Mouse (Mus musculus) pancreas, adult 10 weeks (tissue): ENCODE measurements around the gene Elf2. TPM values are rescaled to one million over a fixed set of nuclear protein-coding genes. Genes with fewer than 3 reads are reported as not detected.

Experiments
- polyA plus RNA-seq: library from polyadenylated mRNA; stranded (reverse); fragments of 350-450 nt; fragmentation: Illumina TruSeq; extraction: RNeasy Lipid Tissue Mini Kit (QIAGEN cat#74804); gene quantifications from one replicate; pipeline ENCODE4 v1.2.3, GENCODE M21; 2015; ENCODE audit warnings: low read depth, low replicate concordance; ENCODE audit not compliant: insufficient read depth

The Elf2 gene
- 8.5 TPM for polyA plus RNA-seq

GRCm38 (mm10) chr3:51340552-51341267 lies at the start of gene Elf2:
Elf2 (minus strand) TSS chr3:51340663.

GRCm38 (mm10) chr3:51224363-51225225 lies 115.9 kb downstream of the Elf2 start, which contains the start of gene Noct:
Noct (plus strand) TSS chr3:51224447.

Other genes starting within 250 kb of the Elf2 start
- 4.5 TPM for gene Noct, start 116.2 kb downstream of the Elf2 start, polyA plus RNA-seq
- 0.70 TPM for gene Mgarp, start 56.1 kb upstream of the Elf2 start, polyA plus RNA-seq
- gene Ndufc1, start 68.3 kb upstream of the Elf2 start, polyA plus RNA-seq = 74.9 TPM
- 6.2 TPM for gene Naa15, start 74.5 kb upstream of the Elf2 start, polyA plus RNA-seq
- 4.6 TPM for gene Rab33b, start 143.3 kb upstream of the Elf2 start, polyA plus RNA-seq
- 6.4 TPM for gene Setd7, start 220.2 kb upstream of the Elf2 start, polyA plus RNA-seq